Mouse (Mus musculus) left cerebral cortex, postnatal 25 days (tissue): ENCODE measurements around the gene Macrod2. TPM values are rescaled to one million over a fixed set of nuclear protein-coding genes. Genes with fewer than 3 reads are reported as not detected.

Source experiments
- DNase-seq, 2 experiments: peaks; one replicate each; pipeline ENCODE4 v3.0.0; 2022; ENCODE audit warnings: low spot score in 2 of 2, mixed read lengths in 1 of 2
- intact Hi-C: fragments of 180-260 bp; cut with DNase I; formaldehyde crosslinking; loops from one replicate; pipeline ENCODE4 v1.15.1; 2025
- total RNA-seq, 2 experiments: library from RNA; stranded (reverse); gene quantifications; 2 replicates each; pipeline ENCODE4 v1.2.3; 2021

The Macrod2 gene
- total RNA-seq, 2 experiments from 2014 or later: 50.3 to 61.6 TPM

- DNase-seq: peak in 1 of 2 experiments; percentile 78
- intact Hi-C loops: no loop called here
Observed at GRCm38 (mm10) chr2:141228809-141229208, 833.7 kb downstream of the Macrod2 start.

- DNase-seq: no peak
- intact Hi-C loops: no loop called here
Observed at GRCm38 (mm10) chr2:141229820-141230219, 834.7 kb downstream of the Macrod2 start.

GRCm38 (mm10) chr2:141231011-141231668 lies 836.0 kb downstream of the Macrod2 start:
- intact Hi-C loops: no loop called here
- DNase-seq: peak; percentile 52 to 55

- intact Hi-C loops: no loop called here
- DNase-seq: no peak
Observed at GRCm38 (mm10) chr2:141234306-141234705, 839.2 kb downstream of the Macrod2 start.

GRCm38 (mm10) chr2:141234724-141235453 lies 839.8 kb downstream of the Macrod2 start:
- no peak for DNase-seq

GRCm38 (mm10) chr2:141247680-141248079 lies 852.6 kb downstream of the Macrod2 start:
- intact Hi-C loops: no loop called here
- DNase-seq: no peak

More at GRCm38 (mm10) chr2:141234724-141235453, 839.8 kb downstream of the Macrod2 start:
- intact Hi-C loops: no loop called here

GRCm38 (mm10) chr2:141264582-141264981 lies 869.5 kb downstream of the Macrod2 start:
- intact Hi-C loops: no loop called here
- DNase-seq: no peak

GRCm38 (mm10) chr2:141266591-141266990 lies 871.5 kb downstream of the Macrod2 start:
- intact Hi-C loops: no loop called here
- no peak for DNase-seq

- intact Hi-C loops: no loop called here
- no peak for DNase-seq
Observed at GRCm38 (mm10) chr2:141271541-141271940, 876.4 kb downstream of the Macrod2 start.

- intact Hi-C loops: no loop called here
- DNase-seq: no peak
Observed at GRCm38 (mm10) chr2:141272966-141273365, 877.9 kb downstream of the Macrod2 start.

DNA sequence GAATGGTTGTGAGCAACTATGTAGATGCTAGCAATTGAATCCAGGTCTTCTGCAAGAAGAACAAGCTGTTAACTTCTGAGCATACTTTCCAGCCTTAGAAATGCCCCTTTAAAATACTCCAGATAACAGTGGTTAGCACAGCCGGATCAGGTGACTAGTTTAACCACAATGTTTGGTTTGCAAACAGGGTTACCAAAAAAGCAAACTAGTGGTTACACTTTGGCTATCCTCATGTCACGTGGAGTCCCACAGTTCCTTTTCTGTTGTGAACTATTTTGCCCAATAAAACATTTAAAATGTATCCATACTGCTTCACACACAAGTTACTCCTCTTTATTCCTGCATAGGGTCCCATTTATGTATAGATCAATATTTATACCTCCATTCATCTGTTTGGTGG lies 879.2 kb downstream of the Macrod2 start:
- intact Hi-C loops: no loop called here
- DNase-seq: no peak

GRCm38 (mm10) chr2:141279130-141279698 lies 884.1 kb downstream of the Macrod2 start:
- intact Hi-C loops: no loop called here

GRCm38 (mm10) chr2:141280817-141281216 lies 885.7 kb downstream of the Macrod2 start:
- intact Hi-C loops: no loop called here
- DNase-seq: no peak

More at GRCm38 (mm10) chr2:141279130-141279698, 884.1 kb downstream of the Macrod2 start:
- DNase-seq: no peak

DNA sequence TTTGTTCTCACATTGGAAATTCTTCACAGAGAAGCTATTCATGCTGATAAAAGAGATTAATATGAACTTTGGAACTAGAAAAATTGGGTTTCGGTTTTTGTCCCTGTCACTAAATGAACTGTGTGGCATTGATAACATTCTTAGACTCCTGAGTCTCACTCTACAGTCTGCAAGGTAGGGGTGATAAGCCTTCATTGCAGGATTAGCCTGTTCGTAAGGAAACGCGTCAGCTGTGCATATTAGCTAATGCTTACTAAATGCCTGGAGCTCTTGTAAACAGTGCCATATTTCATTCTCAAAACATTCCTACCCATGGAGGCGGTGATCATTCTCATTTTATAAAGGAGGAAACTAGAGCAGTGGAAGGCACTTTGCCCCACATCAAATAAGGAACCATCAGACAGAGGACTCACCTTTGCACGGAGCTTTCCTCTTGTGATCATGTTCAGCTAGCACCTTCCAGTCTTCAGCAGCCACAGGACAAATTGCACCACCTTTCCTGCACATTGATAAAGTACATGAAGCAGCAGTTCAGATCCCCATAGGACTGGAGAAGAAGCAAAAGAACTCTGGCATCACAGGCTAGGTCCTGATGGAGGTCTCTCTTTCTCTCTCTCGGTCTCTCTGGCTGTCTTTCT lies 891.1 kb downstream of the Macrod2 start:
- intact Hi-C loops: no loop called here
- DNase-seq: no peak

- DNase-seq: no peak
- intact Hi-C loops: no loop called here
Observed at GRCm38 (mm10) chr2:141288494-141288893, 893.4 kb downstream of the Macrod2 start.

GRCm38 (mm10) chr2:141289059-141289713 lies 894.1 kb downstream of the Macrod2 start:
- intact Hi-C loops: no loop called here
- DNase-seq: no peak

GRCm38 (mm10) chr2:141292847-141293246 lies 897.7 kb downstream of the Macrod2 start:
- DNase-seq: no peak
- intact Hi-C loops: no loop called here

- intact Hi-C loops: no loop called here
- no peak for DNase-seq
Observed at GRCm38 (mm10) chr2:141299168-141299567, 904.1 kb downstream of the Macrod2 start.

DNA sequence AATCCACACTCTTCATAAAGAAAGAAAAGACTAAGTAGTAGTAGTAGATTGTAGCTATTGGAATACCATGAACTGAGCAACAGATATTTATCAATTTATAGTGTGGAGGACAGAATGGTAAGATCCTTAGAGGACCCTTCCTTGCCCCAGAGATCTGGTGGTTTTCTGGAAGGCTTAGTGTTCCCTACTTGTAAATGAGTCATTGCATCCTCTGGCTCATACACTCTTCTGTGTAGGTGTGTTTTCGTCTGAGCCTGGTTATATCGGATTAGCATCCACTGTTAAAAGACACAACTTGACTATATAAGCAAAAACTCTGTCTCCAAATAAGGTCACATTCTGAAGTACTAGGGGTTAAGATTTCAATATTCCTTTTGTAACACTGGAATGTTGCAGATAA lies 905.9 kb downstream of the Macrod2 start:
- DNase-seq: peak in 1 of 2 experiments; percentile 37
- intact Hi-C loops: no loop called here

DNA sequence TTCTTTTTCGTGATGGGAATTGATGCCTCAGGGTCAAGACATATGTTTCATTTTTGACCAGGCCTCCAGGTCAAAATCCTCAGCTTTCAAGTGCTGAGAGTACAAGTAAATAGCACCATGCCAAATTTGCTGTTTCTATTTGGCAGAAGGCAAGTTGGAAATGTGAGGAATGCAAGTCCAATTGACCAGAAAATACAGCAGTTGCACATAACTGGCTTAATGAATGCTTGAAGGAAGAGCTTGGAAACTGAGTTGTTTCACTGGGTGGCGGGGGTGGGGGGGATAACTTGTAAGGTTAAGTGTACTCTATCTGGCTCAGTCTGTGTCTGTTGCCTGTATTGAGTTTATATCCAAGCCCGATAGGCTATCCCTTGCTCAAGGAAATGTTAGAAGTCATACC lies 913.3 kb downstream of the Macrod2 start:
- intact Hi-C loops: no loop called here
- no peak for DNase-seq
